Comparison of ENCODE assay signal across 17 mouse cellular contexts in genomic region chr9:8733485-8733884, GRCm38 (mm10).
"Had no signal": no experiment of that assay in that cellular context is flagged by ENCODE, and none has a peak within 500 bp of the region (broad histone marks: within the 10 kb centered on the region; RNA-seq: fewer than 3 reads in every experiment).

No protein-coding gene starts in this region.

- H3K4me3 ChIP-seq: kidney, embryonic 15.5 days; left cerebral cortex, adult 2 months; liver, embryonic 13.5 days; lung, embryonic 15.5 days; megakaryocyte, embryonic 14.5 days; midbrain, embryonic 13.5 days; myocyte had no signal

- H3K4me1 ChIP-seq: kidney, embryonic 15.5 days; liver, embryonic 13.5 days; lung, embryonic 15.5 days; megakaryocyte, embryonic 14.5 days; midbrain, embryonic 13.5 days had no signal

- H3K9ac ChIP-seq: kidney, embryonic 15.5 days; liver, embryonic 13.5 days; lung, embryonic 15.5 days; midbrain, embryonic 13.5 days had no signal

- H3K27ac ChIP-seq: kidney, embryonic 15.5 days; left cerebral cortex, adult 2 months; liver, embryonic 13.5 days; lung, embryonic 15.5 days; midbrain, embryonic 13.5 days had no signal

- H3K27me3 ChIP-seq: kidney, embryonic 15.5 days; liver, embryonic 13.5 days; lung, embryonic 15.5 days; megakaryocyte, embryonic 14.5 days; midbrain, embryonic 13.5 days had no signal

- ATAC-seq: midbrain, embryonic 13.5 days; midbrain, embryonic 16.5 days had no signal

- DNase-seq: kidney, adult 8-10 months; kidney, postnatal 10 days; kidney, postnatal 36 days; layer of hippocampus, postnatal 36 days; liver, embryonic 13.5 days; lung, postnatal 10 days; lung, postnatal 36 days; thymus, adult 2 months; thymus, postnatal 14 days; thymus, postnatal 4 days had no signal

- H3K36me3 ChIP-seq: kidney, embryonic 15.5 days; liver, embryonic 13.5 days; lung, embryonic 15.5 days; midbrain, embryonic 13.5 days had no signal

- H3K9me3 ChIP-seq: kidney, embryonic 15.5 days; liver, embryonic 13.5 days; lung, embryonic 15.5 days; megakaryocyte, embryonic 14.5 days; midbrain, embryonic 13.5 days had no signal

- H3K4me2 ChIP-seq: kidney, embryonic 15.5 days; liver, embryonic 13.5 days; lung, embryonic 15.5 days; midbrain, embryonic 13.5 days had no signal
